Mouse (Mus musculus) heart, embryonic 13.5 days (tissue): Measurements from ENCODE around the gene Cxcr2. TPM values are rescaled to one million over a fixed set of nuclear protein-coding genes. Genes with fewer than 3 reads are reported as not detected.

Experiments
- ATAC-seq: fragments of 200-750 bp; cut with Nextera tagmentation; 2 replicates; pipeline ENCODE4 v1.8.0; 2017; ENCODE audit warnings: moderate TSS enrichment; ENCODE audit not compliant: insufficient number of reproducible peaks, low FRiP score, low TSS enrichment; ENCODE audit errors: extremely low read depth
- H3K27ac ChIP-seq: fragments of 300-500 bp; sonication (generic); replicated peaks from 2 replicates; pipeline ENCODE4 v1.5.1; 2015; ENCODE audit warnings: moderate library complexity, mild to moderate bottlenecking, inconsistent platforms
- H3K27me3 ChIP-seq: fragments of 300-500 bp; sonication (generic); replicated peaks from 2 replicates; pipeline ENCODE4 v1.6.1; 2015; ENCODE audit warnings: mild to moderate bottlenecking, inconsistent platforms
- H3K36me3 ChIP-seq: fragments of 300-500 bp; sonication (generic); 2 replicates; pipeline ENCODE4 v1.6.1; 2015; ENCODE audit warnings: mild to moderate bottlenecking, inconsistent platforms
- H3K4me1 ChIP-seq: fragments of 300-500 bp; sonication (generic); 2 replicates; pipeline ENCODE4 v1.6.1; 2015; ENCODE audit warnings: inconsistent platforms
- H3K4me2 ChIP-seq: fragments of 300-500 bp; sonication (generic); 2 replicates; pipeline ENCODE4 v1.6.1; 2015; ENCODE audit warnings: inconsistent platforms, mild to moderate bottlenecking, moderate library complexity
- H3K4me3 ChIP-seq: fragments of 300-500 bp; sonication (generic); 2 replicates; pipeline ENCODE4 v1.5.1; 2015; ENCODE audit warnings: moderate library complexity, mild to moderate bottlenecking, inconsistent platforms
- H3K9ac ChIP-seq: fragments of 300-500 bp; sonication (generic); 2 replicates; pipeline ENCODE4 v1.6.1; 2015; ENCODE audit warnings: inconsistent platforms, mild to moderate bottlenecking, moderate library complexity
- H3K9me3 ChIP-seq: fragments of 300-500 bp; sonication (generic); 2 replicates; pipeline ENCODE4 v1.6.1; 2016; ENCODE audit warnings: inconsistent platforms
- WGBS: fragments of 180-500 bp; shearing (Covaris S2); methylation state at CpG from one replicate; pipeline ENCODE4 v1.1.7; 2015; ENCODE audit warnings: mixed read lengths; 5-methylcytosine and 5-hydroxymethylcytosine counted together
- polyA plus RNA-seq: library from polyadenylated mRNA; unstranded; fragments of >200 nt; fragmentation: Nextera tagmentation; extraction: Ambion mirVana; gene quantifications from 2 replicates; pipeline ENCODE4 v1.2.1, GENCODE M21; 2015

Cxcr2 gene
- polyA plus RNA-seq, 1 experiment from 2014 or later = not detected

- peaks cover 15% of the 10 kb centered on the region for H3K27me3 ChIP-seq
- no peaks in the 10 kb centered on the region for H3K9me3 ChIP-seq
- H3K4me1 ChIP-seq = peaks cover 41% of the 10 kb centered on the region
- H3K27ac ChIP-seq = peak overlapping the region; percentile 48
- 31% methylated on average over 9 of the region's 9 CpGs for WGBS
- ATAC-seq = no peak
- H3K36me3 ChIP-seq = no peaks in the 10 kb centered on the region
- H3K4me3 ChIP-seq = no peak overlapping the region
- H3K4me2 ChIP-seq = 0 out of 2 replicates have a peak overlapping the region, but pooled peaks have one; percentile 1
- peak overlapping the region; percentile 48; the same call in 1 of the 2 replicates for H3K9ac ChIP-seq
Measured at GRCm38 (mm10) chr1:74121821-74122576, 31.8 kb upstream of the Cxcr2 start.

- no peak overlapping the region for H3K27ac ChIP-seq
- ATAC-seq = no peak
- WGBS = 63% methylated on average over 8 of the region's 8 CpGs
Measured at GRCm38 (mm10) chr1:74123215-74123614, 30.6 kb upstream of the Cxcr2 start.

GRCm38 (mm10) chr1:74124021-74124981 is 29.5 kb upstream of the Cxcr2 start, which contains the start of gene Tns1:
TSS of gene Tns1 (minus strand) at chr1:74124449.
- H3K4me3 ChIP-seq = peak within 1 kb of the TSS; percentile 67
- peak within 1 kb of the TSS; percentile 87 for H3K9ac ChIP-seq
- H3K27ac ChIP-seq = peak within 1 kb of the TSS; percentile 40; the same call in 1 of the 2 replicates
- peak; percentile 28; the same call in 1 of the 2 replicates for ATAC-seq
- H3K9me3 ChIP-seq = no peaks in the 10 kb centered on the region
- peaks cover 35% of the 10 kb centered on the region for H3K4me1 ChIP-seq
- H3K4me2 ChIP-seq = peak within 1 kb of the TSS; percentile 96
- no peaks in the 10 kb centered on the region for H3K36me3 ChIP-seq
- H3K27me3 ChIP-seq = peaks cover 20% of the 10 kb centered on the region
- under 1% methylated on average over 83 of the region's 84 CpGs for whole genome bisulfite sequencing

More at GRCm38 (mm10) chr1:74123215-74123614, 30.6 kb upstream of the Cxcr2 start:
- peak overlapping the region; percentile 67 for H3K4me3 ChIP-seq
- no peaks in the 10 kb centered on the region for H3K36me3 ChIP-seq
- H3K9ac ChIP-seq = peak overlapping the region; percentile 87; the same call in 1 of the 2 replicates
- H3K4me2 ChIP-seq = peak overlapping the region; percentile 96
- H3K9me3 ChIP-seq = no peaks in the 10 kb centered on the region
- peaks cover 41% of the 10 kb centered on the region for H3K4me1 ChIP-seq
- H3K27me3 ChIP-seq = peaks cover 20% of the 10 kb centered on the region

GRCm38 (mm10) chr1:74124991-74125552 is 28.7 kb upstream of the Cxcr2 start, which contains the start of gene Rufy4:
TSS of gene Rufy4 (plus strand) at chr1:74125541.
- Histone ChIP-seq H3K36me3 (no peaks in the 10 kb centered on the region), H3K4me1 (peaks cover 34% of the 10 kb centered on the region), H3K27me3 (peaks cover 20% of the 10 kb centered on the region), H3K4me2 (peak within 1 kb of the TSS; percentile 96), H3K4me3 (peak within 1 kb of the TSS; percentile 67), H3K9me3 (no peaks in the 10 kb centered on the region), H3K27ac (peak within 1 kb of the TSS; percentile 40; the same call in 1 of the 2 replicates), H3K9ac (peak within 1 kb of the TSS; percentile 87)
- 1% methylated on average over 12 of the region's 12 CpGs for WGBS
- ATAC-seq = no peak

- ATAC-seq = no peak
- Histone ChIP-seq H3K4me2 (no peak overlapping the region), H3K4me1 (peaks cover 8% of the 10 kb centered on the region), H3K36me3 (no peaks in the 10 kb centered on the region), H3K9ac (no peak overlapping the region), H3K9me3 (no peaks in the 10 kb centered on the region), H3K27me3 (peaks cover 8% of the 10 kb centered on the region), H3K27ac (no peak overlapping the region), H3K4me3 (no peak overlapping the region)
- 82% methylated on average over 8 of the region's 8 CpGs for WGBS
Measured at GRCm38 (mm10) chr1:74130883-74131659, 22.7 kb upstream of the Cxcr2 start.

GRCm38 (mm10) chr1:74132011-74132410 is 21.8 kb upstream of the Cxcr2 start:
- H3K27ac ChIP-seq = no peak overlapping the region
- H3K36me3 ChIP-seq = no peaks in the 10 kb centered on the region
- H3K4me3 ChIP-seq = no peak overlapping the region
- no peaks in the 10 kb centered on the region for H3K9me3 ChIP-seq
- peaks cover 5% of the 10 kb centered on the region; the same call in 1 of the 2 replicates for H3K27me3 ChIP-seq
- WGBS = 60% methylated on average over 3 of the region's 3 CpGs
- H3K4me2 ChIP-seq = no peak overlapping the region
- no peak overlapping the region for H3K9ac ChIP-seq
- peaks cover 8% of the 10 kb centered on the region for H3K4me1 ChIP-seq
- ATAC-seq = no peak

- H3K27ac ChIP-seq = no peak overlapping the region
- no peak for ATAC-seq
- 67% methylated on average over 6 of the region's 6 CpGs for WGBS
- H3K4me1 ChIP-seq = peaks cover 8% of the 10 kb centered on the region
- H3K36me3 ChIP-seq = no peaks in the 10 kb centered on the region
- no peak overlapping the region for H3K9ac ChIP-seq
- no peaks in the 10 kb centered on the region for H3K27me3 ChIP-seq
- H3K9me3 ChIP-seq = no peaks in the 10 kb centered on the region
- no peak overlapping the region for H3K4me3 ChIP-seq
- no peak overlapping the region for H3K4me2 ChIP-seq
Measured at GRCm38 (mm10) chr1:74133954-74134353, 19.8 kb upstream of the Cxcr2 start.

GRCm38 (mm10) chr1:74135326-74135950 is 18.4 kb upstream of the Cxcr2 start:
- 34% methylated on average over 6 of the region's 6 CpGs for WGBS
- H3K9me3 ChIP-seq = no peaks in the 10 kb centered on the region
- no peak for ATAC-seq

GRCm38 (mm10) chr1:74139415-74139814 is 14.4 kb upstream of the Cxcr2 start:
- WGBS = 53% methylated on average over 3 of the region's 3 CpGs

More at GRCm38 (mm10) chr1:74135326-74135950, 18.4 kb upstream of the Cxcr2 start:
- Histone ChIP-seq H3K4me1 (peaks cover 8% of the 10 kb centered on the region), H3K27me3 (no peaks in the 10 kb centered on the region), H3K4me3 (no peak overlapping the region), H3K27ac (no peak overlapping the region), H3K36me3 (no peaks in the 10 kb centered on the region), H3K9ac (no peak overlapping the region), H3K4me2 (no peak overlapping the region)

GRCm38 (mm10) chr1:74141781-74142180 is 12.0 kb upstream of the Cxcr2 start:
- H3K27ac ChIP-seq = no peak overlapping the region
- 73% methylated on average over 8 of the region's 8 CpGs for WGBS
- no peak overlapping the region for H3K4me3 ChIP-seq
- no peaks in the 10 kb centered on the region for H3K9me3 ChIP-seq
- no peak overlapping the region for H3K4me2 ChIP-seq
- H3K4me1 ChIP-seq = peaks cover 18% of the 10 kb centered on the region
- no peaks in the 10 kb centered on the region for H3K36me3 ChIP-seq
- no peaks in the 10 kb centered on the region for H3K27me3 ChIP-seq
- ATAC-seq = no peak
- no peak overlapping the region for H3K9ac ChIP-seq

More at GRCm38 (mm10) chr1:74139415-74139814, 14.4 kb upstream of the Cxcr2 start:
- Histone ChIP-seq H3K9me3 (no peaks in the 10 kb centered on the region), H3K9ac (no peak overlapping the region), H3K4me1 (peaks cover 17% of the 10 kb centered on the region), H3K27me3 (no peaks in the 10 kb centered on the region), H3K36me3 (no peaks in the 10 kb centered on the region), H3K27ac (no peak overlapping the region), H3K4me2 (no peak overlapping the region), H3K4me3 (no peak overlapping the region)
- no peak for ATAC-seq
